Mouse (Mus musculus) c-Kit-negative CD71-positive TER-119-positive erythroid progenitor cells, embryonic 14.5 days (primary cell): Measurements from ENCODE around the gene Pitpnm3.

ENCODE experiments used
- DNase-seq: peaks from one replicate; pipeline ENCODE4 v3.0.0-alpha.2; 2013; ENCODE audit warnings: low read depth, low spot score

Pitpnm3 gene

DNA sequence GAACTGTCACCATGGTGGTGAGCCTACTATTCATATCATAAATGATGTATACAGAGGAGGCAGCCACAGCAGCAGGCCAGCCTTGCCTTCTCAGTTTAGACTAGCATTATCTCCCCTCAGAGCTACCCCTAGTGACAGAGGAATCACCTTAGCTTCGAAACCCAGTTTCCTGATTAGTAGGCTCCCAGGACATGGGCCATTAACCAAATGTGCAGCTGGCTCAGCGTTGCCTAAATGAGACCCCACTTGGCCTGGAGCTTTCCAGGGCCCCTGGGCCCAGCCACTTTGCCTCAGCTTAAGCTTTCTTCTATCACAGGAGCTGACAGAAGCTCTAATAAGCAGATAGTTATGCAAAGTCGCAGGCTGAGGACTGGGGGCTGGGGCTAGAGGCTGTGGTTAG lies 39.6 kb downstream of the Pitpnm3 start:
- DNase-seq, result no peak

DNA sequence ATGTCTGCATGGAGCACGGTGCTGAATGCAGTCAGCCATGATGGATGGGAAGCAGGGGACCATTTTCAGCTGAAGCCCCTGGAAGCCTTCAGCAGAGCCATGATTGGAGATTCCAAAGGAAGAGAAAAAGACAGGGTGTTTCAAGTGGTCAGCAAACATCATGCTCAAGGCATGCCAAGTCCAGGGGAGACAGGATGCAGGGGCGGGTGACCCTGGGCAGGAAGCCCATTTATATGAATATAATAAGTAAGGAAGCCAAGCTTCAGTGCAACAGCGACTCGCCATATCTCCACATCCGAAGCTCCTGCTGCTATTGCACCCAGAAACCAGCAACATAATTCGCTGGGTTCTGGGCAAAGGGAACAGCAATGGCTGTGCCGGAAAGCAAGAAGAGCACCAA lies 41.1 kb downstream of the Pitpnm3 start:
- DNase-seq, result no peak

DNA sequence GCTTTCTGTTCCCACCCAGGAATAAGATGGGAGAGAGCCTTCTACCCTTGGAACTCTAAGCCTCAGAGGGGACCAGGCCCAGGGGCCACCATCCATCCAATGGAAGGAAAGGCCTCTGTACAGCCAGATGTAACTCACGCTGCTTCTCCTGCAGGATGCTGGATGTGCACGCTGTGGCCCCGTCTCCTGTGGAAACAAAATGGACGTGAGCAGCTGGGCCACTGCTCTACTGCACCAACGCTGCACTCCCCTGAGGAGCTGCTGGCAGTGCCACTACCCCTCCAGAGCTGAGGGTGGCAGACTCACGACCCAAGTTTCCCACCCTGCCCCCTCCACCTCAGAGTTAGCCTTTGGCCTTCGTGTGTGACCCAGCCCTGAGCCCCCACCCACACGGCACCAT lies 43.2 kb downstream of the Pitpnm3 start:
- no peak for DNase-seq

DNA sequence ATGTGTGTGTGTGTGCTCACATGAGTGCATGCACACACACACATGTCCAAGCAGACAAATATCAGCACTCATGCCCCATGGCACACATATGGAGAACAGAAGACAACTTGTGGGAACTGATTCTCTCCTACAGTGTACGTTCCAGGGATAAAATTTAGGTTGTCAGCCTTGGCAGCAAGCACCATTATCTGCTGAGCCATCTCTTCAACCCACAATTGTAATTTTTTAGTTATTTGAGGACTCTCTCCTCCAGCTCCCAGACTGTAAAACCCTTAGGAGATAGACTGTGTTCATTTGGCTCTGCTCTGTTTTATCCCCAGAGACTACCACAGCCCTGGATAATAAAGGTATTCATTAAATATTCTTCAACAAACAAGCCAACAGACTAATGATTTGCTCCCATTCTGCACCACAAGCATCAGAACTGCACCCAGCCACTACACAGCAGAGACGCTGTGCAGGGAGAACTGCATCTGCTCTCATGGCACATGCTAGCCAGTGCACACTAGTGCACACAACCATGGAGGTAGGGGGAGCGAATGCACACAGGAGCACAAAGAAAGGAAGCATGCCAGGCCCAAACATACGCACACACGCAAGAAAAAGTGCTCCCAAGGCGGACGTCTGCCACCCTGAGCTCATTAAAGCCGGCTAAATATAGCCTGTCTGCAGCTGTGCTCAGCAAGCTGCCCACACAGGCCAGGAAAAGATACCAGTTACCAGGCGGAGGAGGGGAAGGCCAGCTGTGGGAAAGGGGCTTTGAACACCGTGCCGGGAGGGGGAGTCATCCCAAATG lies 49.1 kb downstream of the Pitpnm3 start:
- DNase-seq, result no peak

DNA sequence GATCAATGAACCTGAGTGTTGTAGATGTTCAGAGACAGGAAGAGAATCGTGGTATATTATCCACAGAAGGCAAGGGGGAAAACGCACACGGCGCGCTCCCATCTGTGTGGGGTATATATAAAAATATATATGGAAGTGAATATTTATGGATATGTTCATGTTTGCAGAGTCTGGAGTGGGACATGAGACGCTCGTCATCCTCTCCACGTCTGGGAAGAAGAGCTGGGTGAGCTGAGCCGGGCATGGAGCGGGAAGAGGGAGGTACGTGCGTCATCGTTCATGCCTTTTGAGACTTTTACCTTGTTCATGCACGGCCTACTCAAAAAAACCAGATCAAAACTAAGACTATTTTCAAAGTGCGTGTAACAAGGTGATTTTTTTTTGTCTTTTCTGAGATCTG lies 51.2 kb downstream of the Pitpnm3 start:
- no peak for DNase-seq

DNA sequence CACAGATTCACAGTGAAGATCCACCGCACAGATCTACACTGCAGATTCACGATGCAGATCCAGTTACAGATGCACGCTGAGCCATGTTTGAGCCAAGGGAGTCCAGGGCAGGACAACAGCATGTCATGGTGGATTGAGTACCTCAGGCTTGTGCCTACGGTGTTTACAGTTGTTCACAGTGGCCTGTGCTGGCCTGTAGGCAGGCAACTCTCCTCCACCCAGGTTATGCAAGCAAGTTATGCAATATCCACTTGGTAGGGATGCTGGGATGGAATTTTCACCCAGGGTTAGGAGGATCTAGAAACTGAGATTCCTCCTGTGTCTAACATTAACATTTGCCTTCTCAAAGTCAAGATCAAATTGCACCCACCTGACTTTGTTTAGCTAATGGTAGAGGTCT lies 53.0 kb downstream of the Pitpnm3 start:
- DNase-seq, result no peak

DNA sequence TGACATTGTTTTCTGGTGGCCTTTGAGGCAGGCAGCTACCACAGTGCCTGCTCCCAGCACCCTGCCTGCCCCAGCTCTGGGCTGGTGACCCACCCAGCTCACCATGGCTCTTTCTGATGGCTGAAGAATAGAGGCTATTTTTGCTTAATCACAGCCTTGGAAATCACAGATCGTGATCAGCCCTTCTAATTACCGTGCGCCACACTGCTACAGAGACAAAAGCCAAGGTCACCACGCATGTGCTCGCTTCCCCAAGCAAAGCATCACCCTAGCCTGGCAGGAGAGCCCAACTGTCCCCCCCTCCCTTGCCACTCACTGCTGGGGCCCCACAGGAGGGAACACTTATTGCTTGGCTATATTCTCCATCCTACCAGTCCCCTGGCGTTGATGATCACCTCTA lies 55.1 kb downstream of the Pitpnm3 start:
- no peak for DNase-seq

DNA sequence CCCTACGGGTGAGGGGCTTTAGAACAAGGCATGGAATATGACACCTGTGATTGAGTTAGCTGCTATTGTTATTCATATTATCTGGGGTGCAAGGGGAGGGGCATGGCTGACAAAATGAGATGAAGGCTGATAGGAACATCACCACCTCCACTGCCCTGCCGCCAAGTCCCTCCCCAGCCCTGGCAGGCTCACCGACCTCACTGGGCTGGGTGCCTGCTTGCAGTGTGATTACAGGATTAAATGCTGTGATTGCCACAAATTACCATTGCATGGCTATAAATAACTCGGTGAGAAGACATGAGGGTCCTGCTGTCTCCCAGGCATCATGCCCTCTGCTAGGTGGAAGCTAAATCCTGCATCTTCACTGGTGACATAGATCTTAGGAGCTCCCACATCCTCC lies 56.9 kb downstream of the Pitpnm3 start:
- DNase-seq, result no peak

DNA sequence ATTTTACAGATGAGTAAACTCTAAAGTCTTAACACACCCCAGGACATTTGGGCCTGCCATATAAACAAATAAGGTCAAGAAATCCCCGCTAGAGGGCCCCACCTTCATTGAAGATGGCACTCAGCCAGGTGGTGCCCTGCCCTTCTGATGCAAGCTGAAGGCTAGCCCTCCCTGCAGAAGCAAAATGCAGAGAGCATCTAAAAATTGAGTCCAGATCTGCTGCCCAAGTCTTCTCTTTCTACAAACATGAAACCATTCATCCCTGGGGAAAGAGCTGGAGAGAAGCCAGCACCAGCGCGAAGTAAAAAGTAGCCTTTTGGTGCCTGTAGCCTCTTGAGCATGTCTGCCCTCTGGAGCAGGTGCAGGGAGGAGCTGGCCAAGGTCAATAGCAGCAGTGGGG lies 57.5 kb downstream of the Pitpnm3 start:
- no peak for DNase-seq

DNA sequence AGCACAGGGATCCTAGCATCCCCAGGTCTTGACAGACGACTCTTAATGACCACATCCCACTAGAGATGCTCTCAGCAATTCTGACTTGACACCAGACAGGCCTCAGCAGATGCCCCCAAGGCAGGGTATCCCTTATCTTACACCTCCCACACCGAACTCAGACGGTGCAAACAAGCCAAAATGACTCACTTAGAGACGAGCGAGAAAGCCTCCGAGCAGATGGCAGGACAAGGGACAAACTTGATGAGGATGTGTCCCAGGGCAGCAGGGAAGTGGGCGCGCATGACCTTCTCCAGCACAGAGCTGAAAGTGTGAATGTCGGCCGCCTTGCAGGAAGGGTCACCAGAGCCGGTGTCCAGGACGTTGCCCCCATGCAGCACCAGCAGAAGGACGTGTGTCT lies 61.3 kb downstream of the Pitpnm3 start:
- no peak for DNase-seq

DNA sequence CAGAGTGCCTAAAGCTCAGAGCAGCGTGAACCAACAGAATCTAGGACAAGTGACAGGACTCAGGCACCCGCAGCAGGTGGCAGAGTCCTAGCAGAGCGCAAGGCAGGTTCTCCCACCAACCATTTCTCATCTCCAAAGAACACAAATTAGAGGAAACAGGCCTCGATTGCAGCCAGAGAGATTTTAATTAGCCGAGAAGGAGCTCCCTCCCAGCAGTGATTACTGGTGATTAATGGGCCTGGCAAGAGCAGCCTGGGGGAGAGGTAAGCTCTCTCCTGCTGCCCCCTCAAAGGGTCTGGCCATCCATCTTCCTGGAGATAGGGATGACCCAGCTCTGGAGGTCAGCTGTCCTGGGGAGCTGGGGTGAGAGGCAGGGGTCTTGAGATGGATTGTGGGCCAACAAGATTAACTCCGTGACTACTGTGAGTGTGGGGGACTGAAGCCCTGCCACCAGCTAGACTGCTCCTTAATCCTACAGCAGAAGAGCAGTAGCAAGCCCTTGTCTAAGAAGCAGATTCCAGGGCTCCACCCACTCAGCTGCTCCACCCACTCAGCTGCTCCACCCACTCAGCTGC lies 63.2 kb downstream of the Pitpnm3 start:
- no peak for DNase-seq

DNA sequence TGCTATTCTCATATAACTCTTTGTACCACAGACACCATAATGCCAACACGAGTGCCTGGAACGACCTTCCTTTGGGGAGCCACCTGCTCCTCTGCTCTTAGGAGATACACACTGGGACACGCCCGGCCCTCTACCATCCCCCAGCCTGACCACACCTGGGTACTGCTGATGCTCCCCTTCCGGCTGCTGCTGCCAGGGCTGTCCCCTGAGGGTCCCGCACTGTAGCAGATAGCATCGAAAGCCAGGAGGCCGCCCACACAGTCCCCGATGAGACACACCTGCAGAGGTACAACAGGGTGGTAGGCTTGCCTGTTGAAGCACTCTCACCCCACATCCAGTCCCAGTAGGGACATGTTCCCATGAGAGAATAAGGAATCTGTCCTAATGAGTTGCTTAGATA lies 64.8 kb downstream of the Pitpnm3 start:
- no peak for DNase-seq

DNA sequence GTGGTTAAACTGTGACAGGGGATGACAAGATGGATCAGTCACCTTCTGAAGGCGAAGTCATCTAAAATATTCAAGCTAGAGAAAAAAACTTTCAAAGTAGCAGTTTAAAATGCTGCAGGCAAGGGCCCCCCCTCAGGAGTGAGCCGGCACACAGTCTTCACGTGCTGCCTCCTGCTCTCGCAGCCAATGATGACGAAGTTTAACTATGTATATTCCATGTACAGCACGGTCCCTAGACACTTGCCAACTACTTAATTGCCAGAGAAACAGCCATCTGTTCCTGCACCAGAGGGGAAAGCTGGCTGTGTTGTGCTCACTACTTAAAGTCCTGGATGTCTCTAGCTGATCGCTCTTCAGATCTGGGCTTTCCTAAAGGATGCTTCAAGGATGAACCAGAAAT lies 67.6 kb downstream of the Pitpnm3 start:
- DNase-seq, result no peak

DNA sequence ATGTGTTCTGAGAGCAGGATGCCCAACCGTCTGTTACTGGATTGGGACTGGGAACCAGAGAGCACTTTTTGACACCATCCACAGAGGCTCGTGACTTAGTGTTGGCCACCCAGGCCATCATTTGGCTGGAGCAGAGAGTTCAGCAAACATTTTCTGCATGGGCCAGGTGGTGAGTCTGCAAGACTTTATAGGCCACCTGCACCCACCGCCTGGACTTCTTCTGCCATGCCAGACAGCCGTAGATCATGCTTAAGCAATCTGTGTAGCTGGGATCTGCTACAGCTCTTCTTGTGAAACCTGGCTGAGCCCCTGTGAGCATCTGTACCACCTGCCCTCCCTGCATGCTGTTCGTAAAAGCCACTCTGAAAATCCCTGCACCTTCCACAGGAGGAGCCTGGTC lies 68.3 kb downstream of the Pitpnm3 start:
- no peak for DNase-seq

DNA sequence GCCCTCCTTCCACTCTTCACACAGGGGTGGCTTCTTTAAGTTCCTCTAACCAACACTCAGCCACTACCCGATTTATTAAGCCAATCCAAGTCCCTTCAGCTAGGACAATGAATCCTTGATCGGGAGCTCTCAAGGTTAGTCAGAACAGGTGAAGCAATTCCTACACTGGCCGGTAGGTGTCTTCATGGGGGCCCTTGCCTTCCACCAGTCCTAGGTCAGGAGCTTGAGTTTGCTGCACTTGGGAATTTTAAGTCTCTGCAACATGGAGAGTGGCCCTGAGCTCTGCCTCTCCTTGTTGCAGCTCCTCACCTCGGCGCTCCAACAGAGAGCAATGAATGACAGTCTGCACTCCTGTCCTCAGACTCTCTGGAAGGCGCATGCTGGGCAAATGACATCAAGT lies 69.2 kb downstream of the Pitpnm3 start:
- no peak for DNase-seq

DNA sequence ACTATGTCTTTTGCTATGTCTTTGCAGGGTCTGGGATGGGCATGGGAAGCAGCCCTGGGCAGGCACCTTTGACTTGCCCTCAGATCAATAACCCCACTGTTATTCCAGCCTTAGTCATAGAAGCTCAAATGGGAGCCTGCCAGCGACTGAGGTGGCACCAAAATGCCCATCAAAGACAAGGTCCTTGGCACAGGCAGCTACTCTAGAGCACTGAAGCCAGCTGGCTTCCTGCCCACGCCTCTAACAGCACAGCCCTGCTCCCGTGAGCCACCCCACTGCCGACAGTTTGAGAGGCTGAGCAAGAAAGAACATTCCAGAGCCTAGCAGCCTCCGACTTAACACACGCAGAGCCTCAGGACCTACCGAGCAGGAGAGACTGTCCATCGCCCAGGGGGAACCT lies 70.5 kb downstream of the Pitpnm3 start:
- no peak for DNase-seq

DNA sequence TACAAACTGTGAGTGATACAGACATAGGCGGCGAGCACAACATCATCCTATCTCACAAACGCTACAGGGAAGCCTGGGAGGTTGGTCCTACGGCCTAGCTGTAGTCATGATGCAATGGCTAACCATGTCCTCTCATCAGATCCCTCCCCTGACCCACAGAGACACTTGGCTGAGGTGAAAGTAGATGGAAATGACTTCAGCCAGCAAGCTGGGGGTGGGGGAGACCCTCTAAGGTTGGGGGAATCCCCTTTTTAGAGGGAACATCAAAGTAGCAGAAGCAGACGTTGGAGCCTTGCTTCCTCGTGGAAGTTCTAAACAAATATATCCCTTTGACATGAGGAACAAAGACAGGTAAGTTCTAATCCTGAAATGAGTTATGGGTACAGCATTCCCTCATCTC lies 71.2 kb downstream of the Pitpnm3 start:
- no peak for DNase-seq

DNA sequence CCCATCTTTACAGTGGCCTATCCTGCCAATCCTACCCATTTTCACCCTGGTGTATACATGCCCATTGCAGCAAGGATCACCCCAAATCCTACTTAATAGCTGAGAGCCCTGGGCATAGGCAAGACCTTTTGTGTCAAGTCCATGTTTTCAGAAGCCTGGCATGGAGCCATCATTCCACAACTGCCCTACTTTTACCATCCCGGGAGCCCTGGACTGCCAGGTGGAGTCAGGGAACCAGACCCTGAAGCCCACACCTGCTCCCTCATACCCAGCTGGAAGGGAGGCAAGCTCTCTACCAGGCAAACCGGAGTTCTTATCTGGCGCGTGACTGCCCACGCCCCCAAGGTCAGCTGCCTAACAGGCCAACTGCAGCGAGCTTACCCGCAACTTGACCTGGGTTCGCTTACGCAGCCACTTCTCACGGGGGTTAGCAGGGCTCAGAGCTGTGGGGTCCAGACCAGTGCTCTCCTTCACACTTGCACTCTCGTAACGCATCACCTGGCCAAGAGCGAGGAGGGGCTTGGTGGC lies 74.4 kb downstream of the Pitpnm3 start:
- DNase-seq, result no peak

DNA sequence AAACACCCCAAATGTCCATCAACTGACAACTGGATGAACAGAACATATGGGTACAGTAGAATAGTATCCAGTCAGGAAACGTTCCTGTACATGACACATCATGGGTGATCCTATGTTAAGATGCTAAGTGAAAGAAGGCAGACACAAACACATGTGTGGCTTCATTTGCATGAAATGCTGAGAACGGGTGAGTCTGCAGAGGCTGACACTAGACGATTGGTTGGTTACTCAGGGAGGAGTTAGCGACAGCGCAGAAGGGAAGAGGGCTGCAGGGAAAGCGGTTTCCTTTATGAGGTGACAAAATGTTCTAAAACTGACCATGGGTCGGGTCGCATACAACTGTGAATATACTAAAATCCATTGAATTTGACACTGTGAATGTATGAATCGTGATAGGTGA lies 75.2 kb downstream of the Pitpnm3 start:
- no peak for DNase-seq

DNA sequence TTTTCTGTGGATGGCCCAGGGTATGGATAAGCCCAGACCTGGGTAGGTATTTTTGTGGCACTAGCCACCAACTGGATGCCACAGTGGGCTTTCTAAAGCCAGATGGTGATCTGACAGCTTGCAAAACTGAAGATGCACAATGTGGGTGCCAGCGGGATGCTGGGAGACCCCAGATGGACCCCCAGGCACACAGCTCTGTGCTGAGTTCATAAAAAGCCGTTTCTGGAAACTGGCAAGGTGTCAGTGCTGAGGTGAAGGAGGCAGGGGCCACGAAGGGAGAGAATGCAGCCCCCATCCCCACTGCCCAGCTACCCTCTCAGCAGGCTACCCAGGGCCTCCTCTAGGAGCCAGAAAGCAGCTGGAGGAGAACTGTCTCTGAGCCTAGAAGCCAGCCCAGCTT lies 78.4 kb downstream of the Pitpnm3 start:
- DNase-seq, result no peak

DNA sequence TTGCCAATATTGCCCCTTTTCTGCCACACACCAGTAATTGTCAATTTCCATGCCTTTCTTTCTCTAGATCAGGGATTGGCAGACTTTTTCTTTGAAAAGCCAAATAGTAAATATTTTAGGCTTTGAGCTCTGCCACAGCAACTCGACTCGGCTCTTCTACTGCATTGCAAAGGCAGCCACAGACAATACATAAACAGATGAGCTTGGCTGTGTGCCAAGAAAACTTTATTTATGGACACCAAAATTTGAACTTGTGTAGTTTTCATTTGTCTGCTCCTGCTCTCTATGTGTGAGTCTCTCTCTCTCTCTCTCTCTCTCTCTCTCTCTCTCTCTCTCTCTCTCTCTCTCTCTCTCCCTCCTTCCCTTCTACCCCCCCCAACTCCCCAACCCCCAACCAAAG lies 80.4 kb downstream of the Pitpnm3 start:
- DNase-seq, result no peak

DNA sequence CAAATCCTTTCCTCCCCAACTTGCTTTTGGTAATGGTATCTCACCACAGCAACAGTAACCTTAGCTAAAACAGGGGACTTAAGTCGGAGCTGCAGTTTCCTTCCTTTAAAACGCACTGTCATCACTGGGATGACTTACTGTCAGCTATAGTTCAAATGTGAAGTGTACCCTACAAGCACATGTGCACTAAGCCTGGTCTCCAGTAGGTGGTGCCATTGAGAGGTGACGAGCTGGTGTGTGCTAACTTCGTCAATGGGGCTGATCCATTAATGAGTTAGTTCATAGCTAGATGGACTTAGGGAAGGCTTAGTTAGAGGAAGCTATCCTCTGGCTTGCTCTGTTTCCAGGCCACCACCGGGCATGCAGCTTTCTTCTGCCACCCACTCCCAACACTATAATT lies 82.9 kb downstream of the Pitpnm3 start:
- peak; percentile 6 for DNase-seq

DNA sequence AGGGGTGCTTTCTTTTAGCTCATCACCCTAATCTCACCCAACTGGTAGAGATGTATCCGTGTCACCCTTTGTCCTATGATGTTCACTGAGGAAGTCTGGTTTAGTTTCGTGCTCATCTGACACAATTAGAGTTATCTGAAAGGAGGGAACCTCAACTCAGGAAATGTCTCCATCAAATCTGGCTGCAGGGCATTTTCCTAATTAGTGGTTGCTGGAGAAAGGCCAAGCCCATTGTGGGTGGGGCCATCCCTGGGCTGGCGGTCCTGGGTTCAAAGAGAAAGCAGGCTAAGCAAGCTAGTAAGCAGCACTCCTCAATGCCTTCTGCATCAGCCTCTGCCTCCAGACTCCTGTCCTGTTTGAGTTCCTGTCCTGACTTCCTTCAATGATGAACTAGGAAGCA lies 83.4 kb downstream of the Pitpnm3 start:
- no peak for DNase-seq
